Comparison of ENCODE assay signal across 19 mouse cellular contexts in the genomic region with DNA sequence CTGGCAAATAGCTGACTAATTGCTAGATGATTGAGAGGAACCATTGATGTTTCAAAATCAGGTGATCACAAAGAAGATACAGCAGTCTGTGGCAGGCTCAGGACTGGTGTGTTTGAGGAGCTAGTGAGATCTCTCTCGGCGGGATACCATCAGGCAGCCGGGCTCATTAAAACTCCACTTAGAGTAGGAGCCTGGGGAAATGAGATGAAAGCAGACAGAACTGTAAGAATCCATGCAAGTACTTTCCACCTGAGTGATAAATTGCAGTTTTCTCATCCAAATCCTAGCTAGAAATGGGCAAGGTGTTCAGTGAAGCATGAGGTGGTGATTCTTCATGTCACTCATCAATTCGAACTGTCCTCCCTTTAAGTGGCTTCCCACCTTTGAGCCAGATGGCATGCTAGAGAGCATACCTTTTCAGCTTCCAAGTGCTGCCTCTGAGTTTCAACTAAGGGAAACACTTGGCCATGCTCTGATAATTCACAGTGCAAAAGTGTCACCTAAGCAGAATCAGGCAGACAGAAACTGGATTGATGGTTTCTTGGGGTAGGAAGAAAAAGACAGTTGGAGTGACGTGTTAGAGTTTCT.
A peak's percentile ranks its signal among the peaks of the same experiment; 100 is the strongest.
DNase-seq lines count a peak whose midpoint lies in the region; ATAC-seq lines count a peak whose summit lies in the region.
"Had no signal": no experiment of that assay in that cellular context is flagged by ENCODE, and none has a peak within 500 bp of the region (broad histone marks: within the 10 kb centered on the region; RNA-seq: fewer than 3 reads in every experiment).

No protein-coding gene starts in this region.

- H3K27me3 ChIP-seq in hindbrain, embryonic 13.5 days: no peaks in the 10 kb centered on the region
- no peaks in the 10 kb centered on the region for H3K27me3 ChIP-seq in hindbrain, embryonic 11.5 days (ENCODE audit: control insufficient read depth, insufficient read depth, low read length)
- H3K27me3 ChIP-seq in midbrain, embryonic 14.5 days (ENCODE audit: control insufficient read depth, insufficient read depth, low read length): no peaks in the 10 kb centered on the region
- no peaks in the 10 kb centered on the region for H3K27me3 ChIP-seq in midbrain, embryonic 10.5 days (ENCODE audit: low read depth, poor library complexity, severe bottlenecking)
- H3K27me3 ChIP-seq: embryonic facial prominence, embryonic 15.5 days; forebrain, embryonic 15.5 days; heart, embryonic 12.5 days; neural tube, embryonic 12.5 days had no signal

- H3K4me1 ChIP-seq in hindbrain, embryonic 13.5 days (replicated peaks): no peaks in the 10 kb centered on the region
- no peaks in the 10 kb centered on the region for H3K4me1 ChIP-seq in hindbrain, embryonic 11.5 days (replicated peaks; ENCODE audit: control insufficient read depth, insufficient read depth, low read length)
- no peaks in the 10 kb centered on the region for H3K4me1 ChIP-seq in midbrain, embryonic 14.5 days (ENCODE audit: control insufficient read depth, insufficient read depth, low read length)
- no peaks in the 10 kb centered on the region for H3K4me1 ChIP-seq in midbrain, embryonic 10.5 days
- H3K4me1 ChIP-seq: embryonic facial prominence, embryonic 15.5 days; forebrain, embryonic 15.5 days; heart, embryonic 12.5 days; neural tube, embryonic 12.5 days had no signal

- peak; percentile 66; the same call in 1 of the 2 replicates for ATAC-seq in hindbrain, embryonic 13.5 days (ENCODE audit: low FRiP score)
- ATAC-seq in hindbrain, embryonic 11.5 days (ENCODE audit: low FRiP score): no peak
- ATAC-seq in midbrain, embryonic 14.5 days (ENCODE audit: low FRiP score, low TSS enrichment): no peak
- ATAC-seq: forebrain, embryonic 15.5 days; intestine, postnatal 0 days had no signal

- DNase-seq in cerebellum, adult 9-10 months: peak; percentile 7
- DNase-seq in cerebellum, adult 11 months: no peak
- no peak for DNase-seq in hindbrain, embryonic 11.5 days (ENCODE audit: low spot score)
- DNase-seq in midbrain, embryonic 14.5 days: peak; percentile 2
- no peak for DNase-seq in midbrain, embryonic 10.5 days (ENCODE audit: low spot score)
- no peak for DNase-seq in layer of hippocampus, postnatal 25 days (ENCODE audit: extremely low spot score in 1 of 2, low spot score in 1 of 2)
- DNase-seq: adrenal gland, postnatal 10 days; gastrocnemius, postnatal 10 days; heart, postnatal 10 days; lung, postnatal 4 days; right cerebral cortex, adult 18-20 months; thymus, adult 18-20 months; thymus, postnatal 36 days had no signal

- no peak overlapping the region for H3K4me2 ChIP-seq in hindbrain, embryonic 13.5 days
- H3K4me2 ChIP-seq in hindbrain, embryonic 11.5 days (replicated peaks; ENCODE audit: low read depth, low read length): no peak overlapping the region
- no peak overlapping the region for H3K4me2 ChIP-seq in midbrain, embryonic 14.5 days (ENCODE audit: low read length)
- H3K4me2 ChIP-seq: embryonic facial prominence, embryonic 15.5 days; forebrain, embryonic 15.5 days; heart, embryonic 12.5 days; neural tube, embryonic 12.5 days had no signal

- H3K36me3 ChIP-seq in hindbrain, embryonic 13.5 days: no peaks in the 10 kb centered on the region
- no peaks in the 10 kb centered on the region for H3K36me3 ChIP-seq in hindbrain, embryonic 11.5 days (ENCODE audit: control insufficient read depth, insufficient read depth, low read length)
- no peaks in the 10 kb centered on the region for H3K36me3 ChIP-seq in midbrain, embryonic 14.5 days (ENCODE audit: control insufficient read depth, insufficient read depth, low read length)
- no peaks in the 10 kb centered on the region for H3K36me3 ChIP-seq in midbrain, embryonic 10.5 days
- H3K36me3 ChIP-seq: embryonic facial prominence, embryonic 15.5 days; forebrain, embryonic 15.5 days; heart, embryonic 12.5 days; neural tube, embryonic 12.5 days had no signal

- 75% methylated on average over 5 of the region's 5 CpGs for WGBS in hindbrain, embryonic 13.5 days
- 82% methylated on average over 5 of the region's 5 CpGs for WGBS in hindbrain, embryonic 11.5 days
- WGBS in midbrain, embryonic 14.5 days: 76% methylated on average over 5 of the region's 5 CpGs
- 82% methylated on average over 5 of the region's 5 CpGs for WGBS in midbrain, embryonic 10.5 days

- H3K9ac ChIP-seq in hindbrain, embryonic 13.5 days: no peak overlapping the region
- no peak overlapping the region for H3K9ac ChIP-seq in hindbrain, embryonic 11.5 days (ENCODE audit: low read depth, low read length)
- no peak overlapping the region for H3K9ac ChIP-seq in midbrain, embryonic 14.5 days (replicated peaks; ENCODE audit: low read length)
- H3K9ac ChIP-seq: embryonic facial prominence, embryonic 15.5 days; forebrain, embryonic 15.5 days; heart, embryonic 12.5 days; neural tube, embryonic 12.5 days had no signal

- no peak overlapping the region for H3K4me3 ChIP-seq in hindbrain, embryonic 13.5 days
- no peak overlapping the region for H3K4me3 ChIP-seq in hindbrain, embryonic 11.5 days (ENCODE audit: low read depth, low read length)
- H3K4me3 ChIP-seq in midbrain, embryonic 14.5 days (replicated peaks; ENCODE audit: low read depth, low read length): no peak overlapping the region
- H3K4me3 ChIP-seq in midbrain, embryonic 10.5 days: no peak overlapping the region
- H3K4me3 ChIP-seq: embryonic facial prominence, embryonic 15.5 days; forebrain, embryonic 15.5 days; heart, embryonic 12.5 days; neural tube, embryonic 12.5 days had no signal

- H3K27ac ChIP-seq in hindbrain, embryonic 13.5 days: no peak overlapping the region
- H3K27ac ChIP-seq in hindbrain, embryonic 11.5 days (ENCODE audit: low read depth, low read length): no peak overlapping the region
- no peak overlapping the region for H3K27ac ChIP-seq in midbrain, embryonic 14.5 days (replicated peaks; ENCODE audit: low read depth, low read length)
- no peak overlapping the region for H3K27ac ChIP-seq in midbrain, embryonic 10.5 days (replicated peaks)
- H3K27ac ChIP-seq: embryonic facial prominence, embryonic 15.5 days; forebrain, embryonic 15.5 days; neural tube, embryonic 12.5 days had no signal

- H3K9me3 ChIP-seq in hindbrain, embryonic 13.5 days: no peaks in the 10 kb centered on the region
- H3K9me3 ChIP-seq in hindbrain, embryonic 11.5 days (ENCODE audit: control insufficient read depth, low read length): no peaks in the 10 kb centered on the region
- no peaks in the 10 kb centered on the region for H3K9me3 ChIP-seq in midbrain, embryonic 14.5 days (ENCODE audit: control insufficient read depth, low read length)
- no peaks in the 10 kb centered on the region for H3K9me3 ChIP-seq in midbrain, embryonic 10.5 days (replicated peaks)
- H3K9me3 ChIP-seq: embryonic facial prominence, embryonic 15.5 days; forebrain, embryonic 15.5 days; heart, embryonic 12.5 days; neural tube, embryonic 12.5 days had no signal

Comparison
In these comparisons a context has a peak if more than half of its experiments do, and no peak if none do; other contexts are left out.
1. DNase-seq: peak in cerebellum, adult 9-10 months (single experiment) and midbrain, embryonic 14.5 days (single experiment); none in cerebellum, adult 11 months (single experiment), hindbrain, embryonic 11.5 days (single experiment), midbrain, embryonic 10.5 days (single experiment) and layer of hippocampus, postnatal 25 days (0 of 2).